Mouse (Mus musculus) kidney, postnatal 0 days (tissue): Measurements from ENCODE around the gene Fstl4. TPM values are rescaled to one million over a fixed set of nuclear protein-coding genes. Genes with fewer than 3 reads are reported as not detected.

Source experiments
- ATAC-seq: fragments of 200-750 bp; cut with Nextera tagmentation; replicated peaks from 2 replicates; pipeline ENCODE4 v1.8.0; 2017; ENCODE audit warnings: low read depth, moderate number of reproducible peaks, moderate TSS enrichment, moderate library complexity; ENCODE audit not compliant: low FRiP score
- DNase-seq: peaks from one replicate; pipeline ENCODE4 v3.0.0-alpha.2; 2016; ENCODE audit warnings: low spot score
- H3K27ac ChIP-seq: fragments of 300-500 bp; sonication (generic); 2 replicates; pipeline ENCODE4 v1.5.1; 2014; ENCODE audit warnings: mild to moderate bottlenecking
- H3K27me3 ChIP-seq: fragments of 300-500 bp; sonication (generic); 2 replicates; pipeline ENCODE4 v1.6.1; 2014; ENCODE audit warnings: low read length, mixed read lengths; ENCODE audit not compliant: insufficient read depth
- H3K36me3 ChIP-seq: fragments of 300-500 bp; sonication (generic); 2 replicates; pipeline ENCODE4 v1.6.1; 2014; ENCODE audit warnings: low read length, mixed read lengths; ENCODE audit not compliant: insufficient read depth
- H3K4me1 ChIP-seq: fragments of 300-500 bp; sonication (generic); replicated peaks from 2 replicates; pipeline ENCODE4 v1.6.1; 2014; ENCODE audit warnings: antibody characterized with exemption, low read length, mixed read lengths; ENCODE audit not compliant: insufficient read depth
- H3K4me2 ChIP-seq: fragments of 300-500 bp; sonication (generic); 2 replicates; pipeline ENCODE4 v1.6.1; 2014; ENCODE audit warnings: mild to moderate bottlenecking, low read length, moderate library complexity, mixed read lengths
- H3K4me3 ChIP-seq: fragments of 300-500 bp; sonication (generic); replicated peaks from 2 replicates; pipeline ENCODE4 v1.5.1; 2014; ENCODE audit warnings: low read depth, low read length
- H3K9ac ChIP-seq: fragments of 300-500 bp; sonication (generic); 2 replicates; pipeline ENCODE4 v1.6.1; 2014; ENCODE audit warnings: low read depth, low read length
- H3K9me3 ChIP-seq: fragments of 300-500 bp; sonication (generic); replicated peaks from 2 replicates; pipeline ENCODE4 v1.6.1; 2016; ENCODE audit warnings: low read length, inconsistent platforms, mixed read lengths
- CTCF ChIP-seq: IDR thresholded peaks from 2 replicates; pipeline ENCODE4 v1.5.1; 2016; ENCODE audit warnings: antibody characterized with exemption, low read depth, mild to moderate bottlenecking, moderate library complexity
- WGBS: fragments of 180-500 bp; shearing (Covaris S2); extraction: QIAGEN DNeasy Blood & Tissue Kit; methylation state at CpG from one replicate; pipeline ENCODE4 v1.1.7; 2014; 5-methylcytosine and 5-hydroxymethylcytosine counted together
- polyA plus RNA-seq: library from polyadenylated mRNA; unstranded; fragments of >200 nt; fragmentation: Nextera tagmentation; extraction: Ambion mirVana; gene quantifications from 2 replicates; pipeline ENCODE4 v1.2.1, GENCODE M21; 2015

The Fstl4 gene
- polyA plus RNA-seq, 1 experiment from 2014 or later: 0.47 TPM

- Histone ChIP-seq H3K4me3 (no peak overlapping the region), H3K27me3 (no peaks in the 10 kb centered on the region), H3K9ac (no peak overlapping the region), H3K27ac (no peak overlapping the region), H3K4me2 (no peak overlapping the region), H3K4me1 (no peaks in the 10 kb centered on the region), H3K36me3 (no peaks in the 10 kb centered on the region), H3K9me3 (no peaks in the 10 kb centered on the region)
- DNase-seq: no peak
- 64% methylated on average over 7 of the region's 7 CpGs for WGBS
- TF ChIP-seq CTCF: no peak
- no peak for ATAC-seq
Measured at GRCm38 (mm10) chr11:52910788-52911187, 146.4 kb downstream of the Fstl4 start.

GRCm38 (mm10) chr11:52914431-52914830 is 150.0 kb downstream of the Fstl4 start:
- ATAC-seq (no peak), DNase-seq (no peak)
- Histone ChIP-seq H3K4me3 (no peak overlapping the region), H3K27ac (no peak overlapping the region), H3K4me2 (no peak overlapping the region), H3K9me3 (no peaks in the 10 kb centered on the region), H3K27me3 (no peaks in the 10 kb centered on the region), H3K36me3 (no peaks in the 10 kb centered on the region), H3K4me1 (no peaks in the 10 kb centered on the region), H3K9ac (no peak overlapping the region)
- no peak for TF ChIP-seq CTCF
- WGBS: 72% methylated on average over 6 of the region's 6 CpGs

GRCm38 (mm10) chr11:52915648-52916047 is 151.2 kb downstream of the Fstl4 start:
- DNase-seq (no peak), ATAC-seq (no peak)
- Histone ChIP-seq H3K4me1 (no peaks in the 10 kb centered on the region), H3K4me2 (no peak overlapping the region), H3K9me3 (no peaks in the 10 kb centered on the region), H3K9ac (no peak overlapping the region), H3K36me3 (no peaks in the 10 kb centered on the region), H3K27ac (no peak overlapping the region), H3K4me3 (no peak overlapping the region), H3K27me3 (no peaks in the 10 kb centered on the region)
- WGBS: 85% methylated on average over 2 of the region's 2 CpGs
- TF ChIP-seq CTCF: no peak

GRCm38 (mm10) chr11:52919231-52919960 is 155.0 kb downstream of the Fstl4 start:
- no peak for TF ChIP-seq CTCF
- Histone ChIP-seq H3K4me2 (no peak overlapping the region), H3K4me3 (no peak overlapping the region), H3K9ac (no peak overlapping the region), H3K27me3 (no peaks in the 10 kb centered on the region), H3K9me3 (no peaks in the 10 kb centered on the region), H3K36me3 (no peaks in the 10 kb centered on the region), H3K4me1 (no peaks in the 10 kb centered on the region), H3K27ac (no peak overlapping the region)
- ATAC-seq: no peak
- 26% methylated on average over 14 of the region's 15 CpGs for WGBS
- peak; percentile 66 for DNase-seq

- Histone ChIP-seq H3K4me3 (no peak overlapping the region), H3K27me3 (no peaks in the 10 kb centered on the region), H3K36me3 (no peaks in the 10 kb centered on the region), H3K9ac (no peak overlapping the region), H3K4me1 (no peaks in the 10 kb centered on the region), H3K27ac (no peak overlapping the region), H3K4me2 (no peak overlapping the region), H3K9me3 (no peaks in the 10 kb centered on the region)
- no peak for TF ChIP-seq CTCF
- WGBS: 76% methylated on average over 2 of the region's 2 CpGs
- no peak for DNase-seq
- ATAC-seq: no peak
Measured at GRCm38 (mm10) chr11:52924196-52924595, 159.8 kb downstream of the Fstl4 start.

GRCm38 (mm10) chr11:52928321-52928720 is 163.9 kb downstream of the Fstl4 start:
- ATAC-seq (no peak), DNase-seq (no peak)
- Histone ChIP-seq H3K27ac (no peak overlapping the region), H3K27me3 (no peaks in the 10 kb centered on the region), H3K4me1 (no peaks in the 10 kb centered on the region), H3K9me3 (no peaks in the 10 kb centered on the region), H3K4me3 (no peak overlapping the region), H3K4me2 (no peak overlapping the region), H3K9ac (no peak overlapping the region), H3K36me3 (no peaks in the 10 kb centered on the region)
- no peak for TF ChIP-seq CTCF
- 93% methylated on average over 4 of the region's 4 CpGs for WGBS
